Mouse (Mus musculus): Measurements from ENCODE around the gene Pi16.

The Pi16 gene

DNA sequence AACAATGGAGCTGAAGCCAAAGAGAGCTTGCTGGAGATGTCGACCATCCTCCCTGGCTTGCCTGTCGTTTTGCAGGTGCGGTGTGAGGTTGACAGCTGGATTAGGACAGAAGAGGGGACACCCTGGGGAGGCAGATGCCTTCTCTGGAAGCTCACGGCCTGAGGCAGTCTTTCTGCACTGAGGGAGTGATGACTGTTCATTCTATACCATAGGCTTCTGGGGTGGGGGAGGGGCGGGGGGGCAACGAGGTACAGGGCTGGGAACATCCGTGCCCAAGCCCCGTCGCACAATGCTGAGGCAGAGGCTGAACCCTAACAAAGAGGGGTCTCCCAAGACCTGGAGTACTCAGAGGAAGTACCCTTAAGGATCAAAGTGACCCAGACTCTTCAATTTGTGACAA is 39.4 kb downstream of the Pi16 start:
- no peak for DNase-seq (ENCODE audit: low read depth)

- no peak for DNase-seq (ENCODE audit: low read depth)
Observed at GRCm38 (mm10) chr17:29358928-29359327, 41.4 kb downstream of the Pi16 start.

GRCm38 (mm10) chr17:29360761-29361221 is 43.3 kb downstream of the Pi16 start, which contains the start of gene Fgd2:
Gene Fgd2, plus strand, starts transcription at chr17:29360914.
- DNase-seq (ENCODE audit: low read depth): no peak

DNA sequence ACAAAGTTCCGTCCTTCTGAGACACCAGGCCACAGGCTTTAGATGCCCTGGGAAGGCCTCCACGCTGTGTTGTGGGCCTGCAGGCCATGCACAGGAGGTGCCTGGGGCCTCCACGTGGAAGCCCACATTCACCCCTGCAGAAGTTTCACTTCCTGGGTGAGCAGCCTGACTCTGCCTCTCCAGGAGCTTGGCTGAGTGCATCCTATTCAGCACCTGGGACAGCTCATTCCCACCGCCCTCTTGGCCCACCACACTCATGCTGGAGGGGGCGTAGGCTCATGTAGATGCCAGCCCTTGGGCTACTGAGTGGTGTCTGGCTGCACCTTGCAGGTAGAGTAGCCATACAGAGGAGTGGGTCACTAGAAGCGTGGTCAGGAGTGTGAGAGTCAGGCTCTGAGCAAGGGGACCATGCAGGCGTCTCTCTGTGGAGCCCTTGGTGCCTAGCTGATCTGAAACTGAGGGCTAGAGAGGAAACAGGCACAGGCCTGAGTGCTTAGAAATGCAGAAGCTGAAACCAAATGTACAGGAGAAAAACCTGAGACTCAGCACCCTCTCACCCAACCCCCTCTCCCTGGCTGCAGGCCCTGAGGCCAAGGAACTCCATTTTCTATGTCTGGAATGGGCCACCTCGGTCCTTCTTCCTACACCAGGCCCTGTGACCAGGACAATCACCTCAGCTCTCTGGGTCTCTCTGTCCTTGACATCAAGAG is 44.7 kb downstream of the Pi16 start:
- DNase-seq (ENCODE audit: low read depth): peak; percentile 64

DNA sequence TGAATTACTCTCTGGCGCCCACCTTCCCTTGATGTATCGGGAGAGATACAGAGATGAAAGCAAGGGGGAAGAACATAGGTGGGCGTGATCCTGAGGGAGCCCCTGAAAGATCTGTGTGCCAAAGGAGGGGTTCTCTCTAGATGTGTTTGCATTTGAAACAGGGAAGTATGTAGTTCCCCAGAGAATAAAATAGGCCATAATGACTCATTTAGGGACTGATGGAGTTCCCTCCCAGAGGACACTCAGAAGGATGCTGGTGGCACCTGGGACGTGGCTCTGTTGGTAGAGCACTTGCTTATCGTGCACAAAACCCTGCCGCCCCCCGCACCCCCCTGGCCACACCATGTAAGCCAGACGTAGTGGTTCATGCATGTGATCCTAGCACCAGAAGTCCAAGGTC is 45.6 kb downstream of the Pi16 start:
- no peak for DNase-seq (ENCODE audit: low read depth)

GRCm38 (mm10) chr17:29365105-29365621 is 47.7 kb downstream of the Pi16 start:
- no peak for DNase-seq (ENCODE audit: low read depth)

- DNase-seq (ENCODE audit: low read depth): no peak
Observed at GRCm38 (mm10) chr17:29368726-29369125, 51.2 kb downstream of the Pi16 start.

DNA sequence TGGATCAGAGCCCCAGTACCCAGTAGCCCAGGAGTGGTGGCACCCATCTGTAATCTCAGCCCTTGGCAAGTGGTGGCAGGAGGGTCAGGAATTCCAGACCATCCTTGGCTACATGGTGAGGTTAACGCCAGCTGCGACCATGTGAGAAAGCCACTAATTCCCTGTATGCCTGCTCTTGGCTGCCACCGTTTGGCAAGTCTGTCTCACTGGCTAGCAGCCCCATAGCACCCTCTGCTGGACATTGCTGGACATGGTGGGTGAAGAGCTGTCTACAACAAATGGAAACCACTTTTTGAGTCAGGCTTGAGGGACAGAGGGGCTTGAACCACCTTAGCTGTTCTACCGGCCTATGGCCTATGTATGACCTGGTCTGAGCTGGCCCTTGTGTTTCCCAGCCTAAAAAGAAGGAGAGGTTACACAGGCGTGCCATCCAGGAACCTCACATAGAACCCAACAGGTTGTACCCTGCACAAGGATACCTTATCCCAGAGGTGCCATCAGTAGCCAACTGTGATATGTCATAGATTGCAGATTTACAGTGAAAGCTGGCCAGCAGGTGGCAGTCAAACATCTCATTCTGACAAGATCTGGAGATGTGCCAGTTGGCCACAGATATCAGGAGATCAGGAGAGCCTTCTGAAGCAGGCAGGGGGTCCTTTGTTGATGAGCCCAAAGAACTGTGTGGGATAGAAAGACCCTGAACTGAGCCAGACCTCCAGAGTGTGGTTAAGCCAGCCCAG is 53.7 kb downstream of the Pi16 start:
- DNase-seq (ENCODE audit: low read depth): peak; percentile 96

GRCm38 (mm10) chr17:29375871-29376270 is 58.4 kb downstream of the Pi16 start:
- DNase-seq (ENCODE audit: low read depth): peak; percentile 25

DNA sequence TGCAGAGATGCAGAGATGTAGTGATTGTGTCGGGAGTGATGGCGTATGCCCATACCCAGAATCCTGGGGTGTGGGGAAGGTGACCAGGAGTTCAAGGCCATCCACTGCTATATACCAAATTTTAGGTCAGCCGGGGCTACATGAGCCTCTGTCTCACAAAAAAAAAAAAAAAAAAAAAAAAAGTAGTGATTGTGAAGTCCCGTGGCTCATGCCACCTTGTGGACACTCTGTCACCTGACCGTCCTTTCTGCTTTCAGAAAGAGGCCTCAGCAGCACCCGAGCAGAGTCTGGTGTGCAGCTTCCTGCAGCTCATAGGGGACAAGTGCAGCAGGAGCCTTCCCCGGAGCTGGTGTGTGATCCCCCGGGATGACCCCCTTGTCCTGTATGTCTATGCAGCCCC is 60.6 kb downstream of the Pi16 start:
- no peak for DNase-seq (ENCODE audit: low read depth)

Measured in NIH3T3 (cell line).